Mouse (Mus musculus) CH12F3 (cell line): ENCODE results near the gene Olfr1369-ps1.

ENCODE experiments used
- in situ Hi-C: fragments of 300-500 bp; cut with MboI; formaldehyde crosslinking; loops from 2 replicates; pipeline ENCODE4 v1.14.3; 2020; ENCODE audit warnings: low sequenced_read_pairs

Gene Olfr1369-ps1

DNA sequence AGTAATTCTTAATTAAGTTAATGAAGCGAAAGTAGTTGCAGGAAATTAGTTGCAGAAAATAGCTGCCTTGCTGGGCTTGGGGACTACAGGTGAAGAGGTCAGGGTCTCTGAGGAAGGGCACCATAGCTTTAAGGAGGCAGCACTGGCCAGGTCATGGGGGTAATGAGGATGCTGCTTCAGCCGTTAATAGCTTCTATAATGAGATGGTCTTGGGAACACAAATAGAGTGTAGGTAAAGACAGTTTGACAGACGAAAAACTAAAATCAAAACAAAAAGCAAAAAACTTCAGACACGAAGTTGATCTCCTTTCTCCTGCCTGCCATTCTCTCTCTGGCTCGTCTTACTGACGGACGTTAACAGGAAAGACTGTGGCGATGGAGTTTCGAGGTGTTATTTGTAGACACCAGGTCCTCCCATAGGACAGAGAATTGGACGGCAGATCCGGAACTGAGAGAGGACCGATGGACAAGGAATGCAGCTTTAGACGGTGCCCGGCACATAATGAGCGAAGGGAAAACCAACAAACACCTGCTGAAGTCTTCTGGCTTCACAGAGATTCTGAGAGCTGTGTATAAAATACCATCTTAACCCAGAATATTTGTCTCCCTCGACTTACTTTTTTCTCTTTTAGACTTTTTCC lies 57.2 kb downstream of the Olfr1369-ps1 start:
- in situ Hi-C loops = no loop called here
